Mouse (Mus musculus) midbrain, embryonic 12.5 days (tissue): Measurements from ENCODE around the gene Xrcc6. TPM values are rescaled to one million over a fixed set of nuclear protein-coding genes. Genes with fewer than 3 reads are reported as not detected.

Experiments used
- ATAC-seq: fragments of 200-750 bp; cut with Nextera tagmentation; 2 replicates; pipeline ENCODE4 v1.8.0; 2017; ENCODE audit warnings: low read depth, moderate TSS enrichment, moderate library complexity; ENCODE audit not compliant: low FRiP score
- H3K27ac ChIP-seq: fragments of 300-500 bp; sonication (generic); replicated peaks from 2 replicates; pipeline ENCODE4 v1.5.1; 2016; ENCODE audit warnings: mild to moderate bottlenecking
- H3K27me3 ChIP-seq: fragments of 300-500 bp; sonication (generic); 2 replicates; pipeline ENCODE4 v1.6.1; 2016; ENCODE audit warnings: mild to moderate bottlenecking
- H3K36me3 ChIP-seq: fragments of 300-500 bp; sonication (generic); 2 replicates; pipeline ENCODE4 v1.6.1; 2016
- H3K4me1 ChIP-seq: fragments of 300-500 bp; sonication (generic); 2 replicates; pipeline ENCODE4 v1.6.1; 2016
- H3K4me2 ChIP-seq: fragments of 300-500 bp; sonication (generic); replicated peaks from 2 replicates; pipeline ENCODE4 v1.6.1; 2016; ENCODE audit warnings: mild to moderate bottlenecking, moderate library complexity
- H3K4me3 ChIP-seq: fragments of 300-500 bp; sonication (generic); 2 replicates; pipeline ENCODE4 v1.5.1; 2016; ENCODE audit warnings: mild to moderate bottlenecking
- H3K9ac ChIP-seq: fragments of 300-500 bp; sonication (generic); replicated peaks from 2 replicates; pipeline ENCODE4 v1.6.1; 2016; ENCODE audit warnings: mild to moderate bottlenecking, moderate library complexity
- H3K9me3 ChIP-seq: fragments of 300-500 bp; sonication (generic); 2 replicates; pipeline ENCODE4 v1.6.1; 2016; ENCODE audit warnings: mild to moderate bottlenecking
- WGBS: fragments of 180-500 bp; shearing (Covaris S2); methylation state at CpG from one replicate; pipeline ENCODE4 v1.1.7; 2016; 5-methylcytosine and 5-hydroxymethylcytosine counted together
- polyA plus RNA-seq: library from polyadenylated mRNA; unstranded; fragments of >200 nt; fragmentation: Nextera tagmentation; extraction: Ambion mirVana; gene quantifications from 2 replicates; pipeline ENCODE4 v1.2.1, GENCODE M21; 2016

The Xrcc6 gene
- polyA plus RNA-seq, 1 experiment from 2014 or later: 50.2 TPM

- Histone ChIP-seq H3K9me3 (no peaks in the 10 kb centered on the region), H3K27me3 (no peaks in the 10 kb centered on the region), H3K4me3 (no peak overlapping the region), H3K27ac (no peak overlapping the region), H3K36me3 (peaks cover 3% of the 10 kb centered on the region; the same call in 1 of the 2 replicates), H3K9ac (no peak overlapping the region), H3K4me2 (no peak overlapping the region), H3K4me1 (no peaks in the 10 kb centered on the region)
- no peak for ATAC-seq
- WGBS: 95% methylated on average over 9 of the region's 9 CpGs
These were observed 33.5 kb upstream of the Xrcc6 start for GRCm38 (mm10) chr15:81954151-81954583.

GRCm38 (mm10) chr15:81954716-81955115 is 32.9 kb upstream of the Xrcc6 start:
- no peak overlapping the region for H3K27ac ChIP-seq
- no peaks in the 10 kb centered on the region for H3K27me3 ChIP-seq
- no peak overlapping the region for H3K9ac ChIP-seq
- H3K4me3 ChIP-seq: no peak overlapping the region
- H3K9me3 ChIP-seq: no peaks in the 10 kb centered on the region
- no peak for ATAC-seq
- H3K36me3 ChIP-seq: peaks cover 3% of the 10 kb centered on the region; the same call in 1 of the 2 replicates
- no peaks in the 10 kb centered on the region for H3K4me1 ChIP-seq
- H3K4me2 ChIP-seq: no peak overlapping the region
- 90% methylated on average over 6 of the region's 6 CpGs for WGBS

- H3K4me1 ChIP-seq: no peaks in the 10 kb centered on the region
- H3K36me3 ChIP-seq: peaks cover 3% of the 10 kb centered on the region; the same call in 1 of the 2 replicates
- no peak overlapping the region for H3K9ac ChIP-seq
- no peak overlapping the region for H3K4me2 ChIP-seq
- ATAC-seq: no peak
- H3K27ac ChIP-seq: no peak overlapping the region
- H3K4me3 ChIP-seq: no peak overlapping the region
- H3K9me3 ChIP-seq: no peaks in the 10 kb centered on the region
- H3K27me3 ChIP-seq: no peaks in the 10 kb centered on the region
- 93% methylated on average over 15 of the region's 15 CpGs for WGBS
These were observed 32.2 kb upstream of the Xrcc6 start for GRCm38 (mm10) chr15:81955414-81955813.

- WGBS: 59% methylated on average over 8 of the region's 8 CpGs
- Histone ChIP-seq H3K4me3 (no peak overlapping the region), H3K4me1 (no peaks in the 10 kb centered on the region), H3K4me2 (no peak overlapping the region), H3K27ac (no peak overlapping the region), H3K36me3 (peaks cover 3% of the 10 kb centered on the region; the same call in 1 of the 2 replicates), H3K9me3 (no peaks in the 10 kb centered on the region), H3K27me3 (no peaks in the 10 kb centered on the region), H3K9ac (no peak overlapping the region)
- ATAC-seq: no peak
These were observed 31.2 kb upstream of the Xrcc6 start for GRCm38 (mm10) chr15:81956457-81956856.

GRCm38 (mm10) chr15:81957598-81957997 is 30.0 kb upstream of the Xrcc6 start:
- no peak overlapping the region for H3K4me3 ChIP-seq
- no peaks in the 10 kb centered on the region for H3K27me3 ChIP-seq
- 0 out of 2 replicates have a peak, but pooled peaks cover 3% of the 10 kb centered on the region for H3K36me3 ChIP-seq
- H3K4me1 ChIP-seq: no peaks in the 10 kb centered on the region
- H3K27ac ChIP-seq: no peak overlapping the region
- H3K9me3 ChIP-seq: no peaks in the 10 kb centered on the region
- WGBS: 85% methylated on average over 11 of the region's 11 CpGs
- H3K4me2 ChIP-seq: no peak overlapping the region
- no peak for ATAC-seq
- no peak overlapping the region for H3K9ac ChIP-seq

GRCm38 (mm10) chr15:81958906-81959305 is 28.7 kb upstream of the Xrcc6 start:
- WGBS: 94% methylated on average over 3 of the region's 3 CpGs
- H3K27ac ChIP-seq: no peak overlapping the region
- H3K9me3 ChIP-seq: no peaks in the 10 kb centered on the region
- H3K9ac ChIP-seq: no peak overlapping the region
- no peak overlapping the region for H3K4me2 ChIP-seq
- H3K4me3 ChIP-seq: no peak overlapping the region
- H3K36me3 ChIP-seq: 0 out of 2 replicates have a peak, but pooled peaks cover 3% of the 10 kb centered on the region
- no peak for ATAC-seq
- no peaks in the 10 kb centered on the region for H3K27me3 ChIP-seq
- no peaks in the 10 kb centered on the region for H3K4me1 ChIP-seq

GRCm38 (mm10) chr15:81960171-81961077 is 27.2 kb upstream of the Xrcc6 start, which contains the start of gene Pmm1:
Gene Pmm1, minus strand, starts transcription at chr15:81960930.
- H3K27me3 ChIP-seq: no peaks in the 10 kb centered on the region
- H3K36me3 ChIP-seq: no peaks in the 10 kb centered on the region
- H3K4me1 ChIP-seq: no peaks in the 10 kb centered on the region
- H3K9ac ChIP-seq: peak within 1 kb of the TSS; percentile 66
- H3K9me3 ChIP-seq: no peaks in the 10 kb centered on the region
- H3K4me2 ChIP-seq: peak within 1 kb of the TSS; percentile 97
- peak within 1 kb of the TSS; percentile 79 for H3K27ac ChIP-seq
- peak; percentile 96 for ATAC-seq
- peak within 1 kb of the TSS; percentile 58 for H3K4me3 ChIP-seq
- WGBS: under 1% methylated on average over 72 of the region's 77 CpGs

GRCm38 (mm10) chr15:81961078-81961451 is 26.6 kb upstream of the Xrcc6 start:
- ATAC-seq: no peak
- no peaks in the 10 kb centered on the region for H3K36me3 ChIP-seq
- H3K9ac ChIP-seq: no peak overlapping the region
- H3K4me1 ChIP-seq: no peaks in the 10 kb centered on the region
- no peaks in the 10 kb centered on the region for H3K9me3 ChIP-seq
- no peaks in the 10 kb centered on the region for H3K27me3 ChIP-seq
- peak overlapping the region; percentile 97 for H3K4me2 ChIP-seq
- WGBS: 6% methylated on average over 5 of the region's 8 CpGs
- H3K4me3 ChIP-seq: peak overlapping the region; percentile 58
- no peak overlapping the region for H3K27ac ChIP-seq

- no peaks in the 10 kb centered on the region for H3K4me1 ChIP-seq
- no peak for ATAC-seq
- WGBS: 71% methylated on average over 1 of the region's 1 CpGs
- H3K9me3 ChIP-seq: no peaks in the 10 kb centered on the region
- H3K36me3 ChIP-seq: no peaks in the 10 kb centered on the region
- no peak overlapping the region for H3K27ac ChIP-seq
- H3K27me3 ChIP-seq: no peaks in the 10 kb centered on the region
- H3K4me2 ChIP-seq: no peak overlapping the region
- no peak overlapping the region for H3K9ac ChIP-seq
- H3K4me3 ChIP-seq: no peak overlapping the region
These were observed 23.4 kb upstream of the Xrcc6 start for GRCm38 (mm10) chr15:81964262-81964661.

- H3K4me1 ChIP-seq: no peaks in the 10 kb centered on the region
- ATAC-seq: no peak
- no peak overlapping the region for H3K9ac ChIP-seq
- H3K27ac ChIP-seq: no peak overlapping the region
- 43% methylated on average over 4 of the region's 4 CpGs for WGBS
- no peak overlapping the region for H3K4me2 ChIP-seq
- no peak overlapping the region for H3K4me3 ChIP-seq
- H3K9me3 ChIP-seq: no peaks in the 10 kb centered on the region
- H3K36me3 ChIP-seq: no peaks in the 10 kb centered on the region
- no peaks in the 10 kb centered on the region for H3K27me3 ChIP-seq
These were observed 22.6 kb upstream of the Xrcc6 start for GRCm38 (mm10) chr15:81964980-81965545.

GRCm38 (mm10) chr15:81966062-81966829 is 21.4 kb upstream of the Xrcc6 start:
- no peaks in the 10 kb centered on the region for H3K4me1 ChIP-seq
- 86% methylated on average over 12 of the region's 14 CpGs for WGBS
- H3K4me2 ChIP-seq: no peak overlapping the region
- H3K27ac ChIP-seq: no peak overlapping the region
- no peaks in the 10 kb centered on the region for H3K36me3 ChIP-seq
- H3K9me3 ChIP-seq: no peaks in the 10 kb centered on the region
- ATAC-seq: no peak
- H3K4me3 ChIP-seq: no peak overlapping the region
- no peak overlapping the region for H3K9ac ChIP-seq
- H3K27me3 ChIP-seq: no peaks in the 10 kb centered on the region

- Histone ChIP-seq H3K27ac (no peak overlapping the region), H3K4me1 (no peaks in the 10 kb centered on the region), H3K9me3 (peaks cover 5% of the 10 kb centered on the region; the same call in 1 of the 2 replicates), H3K36me3 (no peaks in the 10 kb centered on the region), H3K4me3 (no peak overlapping the region), H3K27me3 (no peaks in the 10 kb centered on the region), H3K4me2 (no peak overlapping the region), H3K9ac (no peak overlapping the region)
- no peak for ATAC-seq
- 93% methylated on average over 5 of the region's 5 CpGs for WGBS
These were observed 19.8 kb upstream of the Xrcc6 start for GRCm38 (mm10) chr15:81967821-81968220.
